Mouse (Mus musculus): Measurements from ENCODE around the gene Slc30a10. TPM values are rescaled to one million over a fixed set of nuclear protein-coding genes. Genes with fewer than 3 reads are reported as not detected.

Gene Slc30a10
- total and polyA plus RNA-seq, 2 experiments: 7.6 to 26.6 TPM

DNA sequence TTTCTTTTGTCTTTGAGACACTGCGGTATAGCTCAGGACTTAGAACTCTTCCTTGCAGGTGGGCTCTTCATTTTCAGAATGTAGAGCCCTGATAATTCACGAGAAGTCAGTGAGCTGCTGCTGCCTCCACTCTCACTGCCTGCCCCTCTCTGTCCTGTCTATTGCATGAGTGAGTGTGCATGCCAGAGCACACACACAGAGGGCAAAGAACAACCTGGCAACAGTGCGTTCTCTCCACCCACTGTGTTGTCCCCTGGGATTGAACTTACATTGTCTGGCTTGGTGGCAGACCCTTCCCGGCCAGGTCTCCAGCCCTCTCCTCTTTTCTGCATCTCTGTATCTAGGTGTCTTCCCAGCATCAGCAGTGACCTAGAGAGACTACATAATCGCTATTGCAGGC, 28.1 kb upstream of the Slc30a10 start:
- WGBS: 42% methylated on average over 5 of the region's 5 CpGs
- peaks cover 45% of the 10 kb centered on the region for H3K36me3 ChIP-seq (ENCODE audit: control insufficient read depth, insufficient read depth, low read length)
- TF ChIP-seq POLR2A (IDR thresholded peaks at IDR 0.05; ENCODE audit: extremely low read depth, insufficient read depth, low read length) (no peak), CTCF (IDR thresholded peaks at IDR 0.05; ENCODE audit: low read depth, low read length) (no peak)

DNA sequence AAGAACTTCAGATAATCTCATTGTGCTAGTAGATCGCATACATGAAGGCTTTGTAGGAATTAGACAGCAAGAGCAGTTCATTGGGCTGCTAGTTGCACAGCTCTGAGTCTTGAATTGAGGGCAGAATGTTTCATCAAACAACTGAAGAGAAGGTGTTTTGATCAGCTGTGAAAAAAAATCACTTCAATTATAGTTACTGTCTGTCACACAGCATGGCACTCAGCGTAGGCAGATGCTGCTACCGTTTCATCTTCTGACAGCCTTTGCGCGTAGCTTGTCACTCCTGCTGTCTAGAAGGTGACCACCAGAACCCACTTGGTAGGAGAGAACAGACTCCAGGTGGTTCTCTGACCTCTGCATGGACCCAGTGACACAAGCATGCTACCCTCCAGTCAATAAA, 24.2 kb upstream of the Slc30a10 start:
- no peaks in the 10 kb centered on the region for H3K27me3 ChIP-seq (ENCODE audit: control insufficient read depth, insufficient read depth, low read length)
- H3K4me3 ChIP-seq (ENCODE audit: insufficient read depth, low read depth, low read length): no peak overlapping the region
- H3K9ac ChIP-seq (ENCODE audit: low read depth, low read length): no peak overlapping the region
- no peaks in the 10 kb centered on the region for H3K79me2 ChIP-seq (ENCODE audit: control insufficient read depth, insufficient read depth, low read length)
- 95% methylated on average over 5 of the region's 5 CpGs for WGBS
- peaks cover 5% of the 10 kb centered on the region; the same call in 1 of the 2 replicates for H3K4me1 ChIP-seq (ENCODE audit: control insufficient read depth, insufficient read depth, low read length)
- TF ChIP-seq CTCF (IDR thresholded peaks at IDR 0.05; ENCODE audit: low read depth, low read length): no peak
- TF ChIP-seq POLR2A (IDR thresholded peaks at IDR 0.05; ENCODE audit: extremely low read depth, insufficient read depth, low read length): no peak
- DNase-seq (ENCODE audit: extremely low read depth, low read depth, low spot score): no peak
- no peak overlapping the region for H3K27ac ChIP-seq (replicated peaks; ENCODE audit: insufficient read depth, low read depth, low read length)
- peaks cover 24% of the 10 kb centered on the region for H3K36me3 ChIP-seq (ENCODE audit: control insufficient read depth, insufficient read depth, low read length)

More for the DNA sequence above, 28.1 kb upstream of the Slc30a10 start:
- Histone ChIP-seq H3K27me3 (ENCODE audit: control insufficient read depth, insufficient read depth, low read length) (no peaks in the 10 kb centered on the region), H3K4me3 (ENCODE audit: insufficient read depth, low read depth, low read length) (no peak overlapping the region), H3K79me2 (ENCODE audit: control insufficient read depth, insufficient read depth, low read length) (no peaks in the 10 kb centered on the region), H3K4me1 (ENCODE audit: control insufficient read depth, insufficient read depth, low read length) (peaks cover 7% of the 10 kb centered on the region; the same call in 1 of the 2 replicates), H3K9ac (ENCODE audit: low read depth, low read length) (no peak overlapping the region), H3K27ac (replicated peaks; ENCODE audit: insufficient read depth, low read depth, low read length) (no peak overlapping the region)
- DNase-seq (ENCODE audit: extremely low read depth, low read depth, low spot score): peak; percentile 75

DNA sequence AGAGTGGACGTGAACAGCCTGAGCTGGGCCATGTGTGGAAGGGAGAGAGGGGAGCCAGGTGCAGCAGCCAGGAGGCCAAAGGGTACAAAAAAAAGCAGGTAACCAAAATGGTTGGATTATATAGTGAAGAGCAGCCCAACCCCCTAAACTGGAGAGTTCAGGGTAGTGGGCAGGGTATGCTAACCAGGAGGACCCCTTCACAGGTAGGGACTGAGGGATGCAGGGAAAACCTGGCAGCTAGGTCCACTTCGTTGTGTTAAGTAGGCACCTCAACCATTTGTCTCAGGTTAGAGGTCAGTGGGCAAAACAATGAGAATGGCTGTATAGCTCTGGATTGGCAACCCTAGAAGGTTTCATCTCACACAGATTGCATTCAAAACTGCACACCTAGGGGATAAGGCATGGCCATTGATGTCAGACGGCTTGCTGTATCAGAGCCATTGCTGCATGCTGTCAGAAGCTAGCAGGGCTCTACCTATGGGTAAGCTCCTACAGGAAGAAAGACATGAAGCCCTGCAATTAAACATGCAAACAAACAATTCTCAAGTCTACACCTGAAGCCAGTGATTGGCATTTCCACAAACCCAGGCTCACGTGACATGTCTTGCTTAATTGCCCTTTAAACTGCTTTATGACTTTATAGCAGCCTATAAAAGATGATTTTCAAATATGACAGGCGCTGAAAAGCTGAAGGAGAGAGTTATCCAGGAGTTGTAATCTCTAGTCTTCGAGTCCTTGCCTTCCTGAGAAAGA, 23.2 kb upstream of the Slc30a10 start:
- TF ChIP-seq CTCF (IDR thresholded peaks at IDR 0.05; ENCODE audit: low read depth, low read length): no peak
- TF ChIP-seq POLR2A (IDR thresholded peaks at IDR 0.05; ENCODE audit: extremely low read depth, insufficient read depth, low read length): no peak
- no peaks in the 10 kb centered on the region for H3K27me3 ChIP-seq (ENCODE audit: control insufficient read depth, insufficient read depth, low read length)
- no peak for DNase-seq (ENCODE audit: extremely low read depth, low read depth, low spot score)
- H3K36me3 ChIP-seq (ENCODE audit: control insufficient read depth, insufficient read depth, low read length): peaks cover 24% of the 10 kb centered on the region
- H3K27ac ChIP-seq (replicated peaks; ENCODE audit: insufficient read depth, low read depth, low read length): no peak overlapping the region
- H3K4me1 ChIP-seq (ENCODE audit: control insufficient read depth, insufficient read depth, low read length): 0 out of 2 replicates have a peak, but pooled peaks cover 2% of the 10 kb centered on the region
- H3K79me2 ChIP-seq (ENCODE audit: control insufficient read depth, insufficient read depth, low read length): no peaks in the 10 kb centered on the region
- no peak overlapping the region for H3K9ac ChIP-seq (ENCODE audit: low read depth, low read length)
- no peak overlapping the region for H3K4me3 ChIP-seq (ENCODE audit: insufficient read depth, low read depth, low read length)
- 77% methylated on average over 6 of the region's 6 CpGs for WGBS

DNA sequence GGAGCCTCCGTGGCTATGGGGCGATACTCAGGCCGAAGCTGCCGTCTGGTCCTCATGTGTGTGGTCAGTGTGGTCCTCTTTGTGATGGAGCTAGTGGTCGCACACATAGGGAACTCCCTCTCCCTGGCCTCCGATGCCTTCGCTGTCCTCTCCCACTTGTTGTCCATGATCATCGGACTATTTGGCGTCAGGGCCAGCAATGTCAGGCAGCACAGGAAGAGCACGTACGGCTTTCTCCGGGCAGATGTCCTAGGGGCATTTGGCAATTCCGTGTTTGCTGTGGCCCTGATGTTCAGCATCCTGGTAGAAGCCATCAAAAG, 22.7 kb upstream of the Slc30a10 start:
- Histone ChIP-seq H3K27ac (replicated peaks; ENCODE audit: insufficient read depth, low read depth, low read length) (no peak overlapping the region), H3K4me3 (ENCODE audit: insufficient read depth, low read depth, low read length) (no peak overlapping the region), H3K36me3 (ENCODE audit: control insufficient read depth, insufficient read depth, low read length) (peaks cover 22% of the 10 kb centered on the region), H3K4me1 (ENCODE audit: control insufficient read depth, insufficient read depth, low read length) (no peaks in the 10 kb centered on the region), H3K79me2 (ENCODE audit: control insufficient read depth, insufficient read depth, low read length) (no peaks in the 10 kb centered on the region), H3K27me3 (ENCODE audit: control insufficient read depth, insufficient read depth, low read length) (no peaks in the 10 kb centered on the region), H3K9ac (ENCODE audit: low read depth, low read length) (no peak overlapping the region)
- TF ChIP-seq CTCF (IDR thresholded peaks at IDR 0.05; ENCODE audit: low read depth, low read length) (no peak), POLR2A (IDR thresholded peaks at IDR 0.05; ENCODE audit: extremely low read depth, insufficient read depth, low read length) (no peak)
- 81% methylated on average over 13 of the region's 13 CpGs for WGBS
- DNase-seq (ENCODE audit: extremely low read depth, low read depth, low spot score): no peak

DNA sequence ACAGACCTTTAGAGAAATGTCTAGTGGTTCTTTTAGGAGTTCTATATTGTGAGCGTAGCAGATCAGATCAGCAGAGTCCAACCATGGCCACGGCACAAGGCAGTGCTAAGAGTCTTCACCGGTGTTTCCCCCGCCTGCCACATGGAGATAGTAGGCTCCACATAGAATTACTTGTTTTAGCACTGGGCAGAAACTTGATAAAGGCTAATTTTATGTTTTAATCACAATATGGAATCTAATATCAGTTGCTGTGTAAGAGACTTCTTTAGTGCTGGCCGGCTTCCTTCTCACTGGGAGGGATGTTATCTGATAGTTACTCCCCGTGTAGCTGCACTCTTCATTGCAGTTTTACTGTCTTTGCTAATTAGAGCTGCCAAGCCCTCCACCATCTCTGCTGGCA, 21.5 kb upstream of the Slc30a10 start:
- Histone ChIP-seq H3K36me3 (ENCODE audit: control insufficient read depth, insufficient read depth, low read length) (peaks cover 13% of the 10 kb centered on the region), H3K27ac (replicated peaks; ENCODE audit: insufficient read depth, low read depth, low read length) (no peak overlapping the region), H3K4me1 (ENCODE audit: control insufficient read depth, insufficient read depth, low read length) (no peaks in the 10 kb centered on the region), H3K4me3 (ENCODE audit: insufficient read depth, low read depth, low read length) (no peak overlapping the region), H3K27me3 (ENCODE audit: control insufficient read depth, insufficient read depth, low read length) (0 out of 2 replicates have a peak, but pooled peaks cover 3% of the 10 kb centered on the region), H3K9ac (ENCODE audit: low read depth, low read length) (no peak overlapping the region), H3K79me2 (ENCODE audit: control insufficient read depth, insufficient read depth, low read length) (no peaks in the 10 kb centered on the region)
- no peak for TF ChIP-seq POLR2A (IDR thresholded peaks at IDR 0.05; ENCODE audit: extremely low read depth, insufficient read depth, low read length)
- no peak for TF ChIP-seq CTCF (IDR thresholded peaks at IDR 0.05; ENCODE audit: low read depth, low read length)
- DNase-seq (ENCODE audit: extremely low read depth, low read depth, low spot score): no peak
- 83% methylated on average over 6 of the region's 6 CpGs for WGBS
